Mouse (Mus musculus) myocyte (in vitro differentiated cells): Measurements from ENCODE around the gene Cd164.

ENCODE experiments used
- E2F4 ChIP-seq: IDR thresholded peaks from one replicate; pipeline ENCODE4 v1.6.1; 2011; ENCODE audit warnings: mild to moderate bottlenecking, control low read depth, moderate library complexity; ENCODE audit not compliant: insufficient read depth
- MAX ChIP-seq: IDR thresholded peaks from one replicate; pipeline ENCODE4 v1.6.1; 2011; ENCODE audit warnings: low read depth, mild to moderate bottlenecking, control low read depth
- MYOD1 ChIP-seq, 3 experiments: IDR thresholded peaks; one replicate each; pipeline ENCODE4 v1.6.1; 2011; ENCODE audit warnings: control low read depth in 2 of 3, low read depth in 2 of 3, mild to moderate bottlenecking in 2 of 3, moderate library complexity in 1 of 3; ENCODE audit not compliant: insufficient read length in 2 of 3, control insufficient read depth in 1 of 3
- MYOG ChIP-seq, 3 experiments: IDR thresholded peaks; one replicate each; pipeline ENCODE4 v1.6.1; 2011; ENCODE audit warnings: control low read depth in 2 of 3, low read depth in 2 of 3, mild to moderate bottlenecking in 2 of 3; ENCODE audit not compliant: insufficient read length in 2 of 3, control insufficient read depth in 1 of 3, insufficient read depth in 1 of 3
- POLR2A ChIP-seq: IDR thresholded peaks from one replicate; pipeline ENCODE4 v1.6.1; 2011; ENCODE audit warnings: low read depth, mild to moderate bottlenecking, control low read depth, moderate library complexity; ENCODE audit not compliant: insufficient read length
- POLR2AphosphoS2 ChIP-seq: IDR thresholded peaks from one replicate; pipeline ENCODE4 v1.6.1; 2011; ENCODE audit warnings: low read depth, control low read depth; ENCODE audit not compliant: insufficient read length
- REST ChIP-seq: IDR thresholded peaks from one replicate; pipeline ENCODE4 v1.6.1; 2011; ENCODE audit warnings: mild to moderate bottlenecking, control low read depth, moderate library complexity; ENCODE audit not compliant: insufficient read depth, insufficient read length
- SRF ChIP-seq: IDR thresholded peaks from one replicate; pipeline ENCODE4 v1.6.1; 2011; ENCODE audit warnings: low read depth; ENCODE audit not compliant: control insufficient read depth, insufficient read length
- TCF12 ChIP-seq: IDR thresholded peaks from one replicate; pipeline ENCODE4 v1.6.1; 2011; ENCODE audit warnings: mild to moderate bottlenecking, control low read depth; ENCODE audit not compliant: poor library complexity, insufficient read depth, severe bottlenecking
- TCF3 ChIP-seq: IDR thresholded peaks from one replicate; pipeline ENCODE4 v1.6.1; 2011; ENCODE audit warnings: low read depth, control low read depth; ENCODE audit not compliant: insufficient read length
- USF1 ChIP-seq: IDR thresholded peaks from one replicate; pipeline ENCODE4 v1.6.1; 2011; ENCODE audit warnings: low read depth, mild to moderate bottlenecking, control low read depth, moderate library complexity

- TF ChIP-seq E2F4 = no peak
- TF ChIP-seq USF1 = no peak
- no peak for TF ChIP-seq POLR2A
- TF ChIP-seq MAX = no peak
- no peak for TF ChIP-seq SRF
- TF ChIP-seq TCF3 = no peak
- TF ChIP-seq POLR2AphosphoS2 = no peak
- no peak for TF ChIP-seq MYOD1 (IDR thresholded peaks at IDR 0.05; ENCODE audit: control insufficient read depth in 1 of 3, insufficient read length in 2 of 3, low read depth in 2 of 3)
- no peak for TF ChIP-seq TCF12
- TF ChIP-seq MYOG (IDR thresholded peaks at IDR 0.05; ENCODE audit: control insufficient read depth in 1 of 3, insufficient read depth in 1 of 3, insufficient read length in 2 of 3, low read depth in 2 of 3) = no peak
- TF ChIP-seq REST = no peak
Measured at GRCm38 (mm10) chr10:41480938-41481880, 38.0 kb upstream of the Cd164 start.
